Mouse (Mus musculus) forebrain, embryonic 14.5 days (tissue): ENCODE measurements around the gene Pomc. TPM values are rescaled to one million over a fixed set of nuclear protein-coding genes. Genes with fewer than 3 reads are reported as not detected.

Experiments
- ATAC-seq: fragments of 200-750 bp; cut with Nextera tagmentation; 2 replicates; pipeline ENCODE4 v1.8.0; 2017; ENCODE audit warnings: mild to moderate bottlenecking, moderate library complexity
- DNase-seq: peaks from one replicate; pipeline ENCODE4 v3.0.0-alpha.2; 2015; ENCODE audit warnings: low spot score
- H3K27ac ChIP-seq: fragments of 300-500 bp; sonication (generic); 2 replicates; pipeline ENCODE4 v1.5.1; 2014; ENCODE audit warnings: low read depth, mild to moderate bottlenecking, control low read depth, low read length, moderate library complexity
- H3K27me3 ChIP-seq: fragments of 300-500 bp; sonication (generic); replicated peaks from 2 replicates; pipeline ENCODE4 v1.6.1; 2014; ENCODE audit warnings: low read length, control low read depth, mixed read lengths; ENCODE audit not compliant: control insufficient read depth, insufficient read depth
- H3K36me3 ChIP-seq: fragments of 300-500 bp; sonication (generic); 2 replicates; pipeline ENCODE4 v1.6.1; 2014; ENCODE audit warnings: low read length, control low read depth; ENCODE audit not compliant: control insufficient read depth, insufficient read depth
- H3K4me1 ChIP-seq: fragments of 300-500 bp; sonication (generic); 2 replicates; pipeline ENCODE4 v1.6.1; 2014; ENCODE audit warnings: antibody characterized with exemption, low read length, control low read depth; ENCODE audit not compliant: control insufficient read depth, insufficient read depth
- H3K4me2 ChIP-seq: fragments of 300-500 bp; sonication (generic); 2 replicates; pipeline ENCODE4 v1.6.1; 2014; ENCODE audit warnings: mild to moderate bottlenecking, control low read depth, low read length
- H3K4me3 ChIP-seq: fragments of 300-500 bp; sonication (generic); 2 replicates; pipeline ENCODE4 v1.5.1; 2014; ENCODE audit warnings: low read depth, low read length, control low read depth
- H3K9ac ChIP-seq: fragments of 300-500 bp; sonication (generic); 2 replicates; pipeline ENCODE4 v1.6.1; 2014; ENCODE audit warnings: mild to moderate bottlenecking, low read length, control low read depth, moderate library complexity
- H3K9me3 ChIP-seq: fragments of 300-500 bp; sonication (generic); replicated peaks from 2 replicates; pipeline ENCODE4 v1.6.1; 2016; ENCODE audit warnings: low read length, control low read depth, mixed read lengths; ENCODE audit not compliant: control insufficient read depth
- WGBS: fragments of 180-500 bp; shearing (Covaris S2); extraction: QIAGEN DNeasy Blood & Tissue Kit; methylation state at CpG from one replicate; pipeline ENCODE4 v1.1.7; 2014; 5-methylcytosine and 5-hydroxymethylcytosine counted together
- polyA plus RNA-seq: library from polyadenylated mRNA; unstranded; fragments of >200 nt; fragmentation: Nextera tagmentation; extraction: Ambion mirVana; gene quantifications from 2 replicates; pipeline ENCODE4 v1.2.1, GENCODE M21; 2014

The Pomc gene
- 8.3 and 12.9 TPM in 2 replicates for polyA plus RNA-seq

GRCm38 (mm10) chr12:3954651-3955050, at the start of gene Pomc:
Gene Pomc (plus strand): TSS chr12:3954951.
- 20% methylated on average over 22 of the region's 22 CpGs for WGBS
- no peak within 1 kb of the TSS for H3K4me2 ChIP-seq

GRCm38 (mm10) chr12:3905436-3905835, 49.3 kb upstream of the Pomc start:
- H3K27me3 ChIP-seq, result no peaks in the 10 kb centered on the region
- peaks cover 93% of the 10 kb centered on the region for H3K36me3 ChIP-seq
- no peaks in the 10 kb centered on the region for H3K9me3 ChIP-seq
- ATAC-seq, result no peak
- no peak for DNase-seq
- no peak overlapping the region for H3K4me2 ChIP-seq
- H3K4me3 ChIP-seq, result no peak overlapping the region
- H3K9ac ChIP-seq, result no peak overlapping the region
- H3K27ac ChIP-seq, result no peak overlapping the region
- H3K4me1 ChIP-seq, result no peaks in the 10 kb centered on the region
- 95% methylated on average over 9 of the region's 9 CpGs for WGBS

More at GRCm38 (mm10) chr12:3954651-3955050, at the start of gene Pomc:
- H3K27me3 ChIP-seq, result peaks cover 18% of the 10 kb centered on the region; the same call in 1 of the 2 replicates
- ATAC-seq (no peak), DNase-seq (no peak)
- H3K36me3 ChIP-seq, result no peaks in the 10 kb centered on the region
- no peak within 1 kb of the TSS for H3K9ac ChIP-seq
- H3K4me3 ChIP-seq, result no peak within 1 kb of the TSS
- no peak within 1 kb of the TSS for H3K27ac ChIP-seq
- no peaks in the 10 kb centered on the region for H3K4me1 ChIP-seq
- H3K9me3 ChIP-seq, result no peaks in the 10 kb centered on the region

- no peak for ATAC-seq
- no peaks in the 10 kb centered on the region for H3K27me3 ChIP-seq
- H3K27ac ChIP-seq, result no peak overlapping the region
- H3K36me3 ChIP-seq, result peaks cover 90% of the 10 kb centered on the region
- H3K4me1 ChIP-seq, result no peaks in the 10 kb centered on the region
- no peak overlapping the region for H3K4me2 ChIP-seq
- H3K9ac ChIP-seq, result no peak overlapping the region
- DNase-seq, result no peak
- no peak overlapping the region for H3K4me3 ChIP-seq
- no peaks in the 10 kb centered on the region for H3K9me3 ChIP-seq
Observed at GRCm38 (mm10) chr12:3906308-3906707, 48.4 kb upstream of the Pomc start.

- H3K27ac ChIP-seq, result no peak overlapping the region
- 88% methylated on average over 4 of the region's 4 CpGs for WGBS
- no peaks in the 10 kb centered on the region for H3K9me3 ChIP-seq
- H3K27me3 ChIP-seq, result no peaks in the 10 kb centered on the region
- no peak for DNase-seq
- no peak overlapping the region for H3K4me3 ChIP-seq
- no peak overlapping the region for H3K9ac ChIP-seq
- H3K4me1 ChIP-seq, result no peaks in the 10 kb centered on the region
- H3K36me3 ChIP-seq, result peaks cover 86% of the 10 kb centered on the region
- H3K4me2 ChIP-seq, result no peak overlapping the region
- no peak for ATAC-seq
Observed at GRCm38 (mm10) chr12:3907008-3907407, 47.7 kb upstream of the Pomc start.

- WGBS, result 74% methylated on average over 13 of the region's 13 CpGs
- H3K27ac ChIP-seq, result no peak overlapping the region
- no peak for ATAC-seq
Observed at GRCm38 (mm10) chr12:3907418-3907817, 47.3 kb upstream of the Pomc start.

GRCm38 (mm10) chr12:3910466-3911093, 44.2 kb upstream of the Pomc start:
- H3K4me1 ChIP-seq, result no peaks in the 10 kb centered on the region
- H3K27me3 ChIP-seq, result no peaks in the 10 kb centered on the region
- ATAC-seq, result no peak
- H3K9me3 ChIP-seq, result no peaks in the 10 kb centered on the region
- no peak overlapping the region for H3K4me2 ChIP-seq
- no peak overlapping the region for H3K4me3 ChIP-seq
- no peak overlapping the region for H3K9ac ChIP-seq
- 77% methylated on average over 10 of the region's 10 CpGs for WGBS
- no peak for DNase-seq
- peaks cover 60% of the 10 kb centered on the region for H3K36me3 ChIP-seq
- H3K27ac ChIP-seq, result no peak overlapping the region

More at GRCm38 (mm10) chr12:3907418-3907817, 47.3 kb upstream of the Pomc start:
- no peak for DNase-seq
- H3K9me3 ChIP-seq, result no peaks in the 10 kb centered on the region
- no peaks in the 10 kb centered on the region for H3K27me3 ChIP-seq
- no peak overlapping the region for H3K4me3 ChIP-seq
- no peaks in the 10 kb centered on the region for H3K4me1 ChIP-seq
- H3K4me2 ChIP-seq, result no peak overlapping the region
- H3K9ac ChIP-seq, result no peak overlapping the region
- H3K36me3 ChIP-seq, result peaks cover 82% of the 10 kb centered on the region

DNA sequence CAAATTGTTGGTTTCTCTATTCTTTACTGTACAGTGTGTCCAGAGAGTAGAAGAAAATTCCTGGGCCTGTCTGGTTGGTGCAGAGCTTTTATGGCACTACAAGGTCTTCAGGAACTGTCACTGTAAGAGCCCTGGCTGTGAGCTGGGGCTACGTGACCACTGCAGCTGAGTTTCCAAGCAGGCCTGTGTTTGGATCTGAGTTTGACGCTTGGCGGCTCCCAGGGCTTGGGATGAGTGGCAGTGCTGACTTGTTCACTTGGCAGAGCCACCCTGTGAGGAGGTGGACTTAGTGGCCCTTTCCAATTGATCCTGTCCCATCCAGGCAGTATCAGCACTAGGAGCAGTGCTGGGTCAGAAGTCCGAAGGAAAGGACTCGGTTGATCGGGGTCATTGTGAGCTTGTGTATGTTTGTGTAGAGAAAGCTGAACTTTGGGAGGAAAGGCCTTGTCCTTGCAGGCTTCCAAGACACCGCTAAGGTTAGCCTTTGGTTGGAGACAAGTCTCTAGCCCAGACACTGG, 42.9 kb upstream of the Pomc start:
- H3K9ac ChIP-seq, result no peak overlapping the region
- 86% methylated on average over 7 of the region's 7 CpGs for WGBS
- DNase-seq (no peak), ATAC-seq (no peak)
- no peaks in the 10 kb centered on the region for H3K27me3 ChIP-seq
- no peaks in the 10 kb centered on the region for H3K4me1 ChIP-seq
- H3K36me3 ChIP-seq, result peaks cover 47% of the 10 kb centered on the region
- no peaks in the 10 kb centered on the region for H3K9me3 ChIP-seq
- no peak overlapping the region for H3K4me3 ChIP-seq
- H3K4me2 ChIP-seq, result no peak overlapping the region
- no peak overlapping the region for H3K27ac ChIP-seq

GRCm38 (mm10) chr12:3915852-3916251, 38.9 kb upstream of the Pomc start:
- H3K36me3 ChIP-seq, result peaks cover 11% of the 10 kb centered on the region; the same call in 1 of the 2 replicates
- no peak overlapping the region for H3K4me3 ChIP-seq
- ATAC-seq (no peak), DNase-seq (no peak)
- H3K27ac ChIP-seq, result no peak overlapping the region
- no peaks in the 10 kb centered on the region for H3K4me1 ChIP-seq
- H3K9ac ChIP-seq, result no peak overlapping the region
- H3K9me3 ChIP-seq, result no peaks in the 10 kb centered on the region
- H3K4me2 ChIP-seq, result no peak overlapping the region
- WGBS, result 86% methylated on average over 3 of the region's 3 CpGs
- H3K27me3 ChIP-seq, result no peaks in the 10 kb centered on the region

DNA sequence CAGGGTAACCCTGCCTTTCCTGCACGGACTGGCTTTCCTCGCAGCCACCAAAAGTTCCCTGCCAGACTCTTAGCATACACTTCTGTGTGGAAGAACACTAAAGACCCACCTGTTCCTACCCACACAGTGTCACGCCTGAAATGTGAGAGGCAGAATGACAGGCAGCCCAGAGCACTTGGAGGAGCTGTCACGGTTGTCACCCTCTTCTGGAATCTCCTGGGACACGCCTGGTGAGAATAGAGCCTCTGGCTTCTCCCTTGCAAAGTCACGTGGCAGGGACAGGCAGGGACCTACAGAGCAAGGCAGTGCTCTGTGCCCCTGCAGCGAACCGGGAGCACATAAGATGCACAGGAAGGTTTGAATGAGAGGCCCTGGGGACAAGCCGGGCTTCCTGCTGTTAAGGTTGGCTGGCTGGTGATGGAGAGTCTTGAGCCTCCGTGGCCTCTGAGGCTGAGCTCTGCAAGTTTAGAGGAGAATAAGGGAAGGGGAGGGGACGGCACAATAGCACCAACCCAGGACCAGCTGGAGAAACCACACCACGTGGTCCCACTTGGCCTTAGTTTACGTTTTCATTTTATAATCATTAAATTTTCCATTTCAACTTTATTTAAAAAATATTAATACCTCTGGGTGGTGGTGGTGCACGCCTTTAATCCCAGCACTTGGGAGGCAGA, 36.9 kb upstream of the Pomc start:
- Histone ChIP-seq H3K4me1 (no peaks in the 10 kb centered on the region), H3K27me3 (no peaks in the 10 kb centered on the region), H3K9me3 (no peaks in the 10 kb centered on the region), H3K36me3 (peaks cover 9% of the 10 kb centered on the region; the same call in 1 of the 2 replicates), H3K4me2 (no peak overlapping the region), H3K4me3 (no peak overlapping the region), H3K27ac (no peak overlapping the region), H3K9ac (no peak overlapping the region)
- ATAC-seq (peak; percentile 52; the same call in 1 of the 2 replicates), DNase-seq (peak; percentile 25)
- WGBS, result 23% methylated on average over 14 of the region's 14 CpGs
